Mouse (Mus musculus) G1E (cell line): Measurements from ENCODE around the gene Dock3.

Source experiments
- CTCF ChIP-seq: IDR thresholded peaks from 2 replicates; pipeline ENCODE4 v1.5.1; 2012; ENCODE audit warnings: low read depth, low read length, inconsistent platforms, mixed read lengths
- GATA1 ChIP-seq: IDR thresholded peaks from 2 replicates; pipeline ENCODE4 v1.6.1; 2012; ENCODE audit warnings: borderline replicate concordance, low read length, inconsistent platforms, mixed read lengths
- GATA2 ChIP-seq: IDR thresholded peaks from 2 replicates; pipeline ENCODE4 v1.6.1; 2012; ENCODE audit warnings: low read depth, low read length, inconsistent platforms, borderline replicate concordance
- POLR2AphosphoS5 ChIP-seq: IDR thresholded peaks from 2 replicates; pipeline ENCODE4 v1.6.1; 2012; ENCODE audit warnings: low read depth, low read length, inconsistent platforms; ENCODE audit not compliant: insufficient replicate concordance
- TAL1 ChIP-seq: conservative IDR thresholded peaks from 2 replicates; pipeline ENCODE4 v1.6.1; 2012; ENCODE audit warnings: low read depth, low read length, inconsistent platforms, mixed read lengths

DNA sequence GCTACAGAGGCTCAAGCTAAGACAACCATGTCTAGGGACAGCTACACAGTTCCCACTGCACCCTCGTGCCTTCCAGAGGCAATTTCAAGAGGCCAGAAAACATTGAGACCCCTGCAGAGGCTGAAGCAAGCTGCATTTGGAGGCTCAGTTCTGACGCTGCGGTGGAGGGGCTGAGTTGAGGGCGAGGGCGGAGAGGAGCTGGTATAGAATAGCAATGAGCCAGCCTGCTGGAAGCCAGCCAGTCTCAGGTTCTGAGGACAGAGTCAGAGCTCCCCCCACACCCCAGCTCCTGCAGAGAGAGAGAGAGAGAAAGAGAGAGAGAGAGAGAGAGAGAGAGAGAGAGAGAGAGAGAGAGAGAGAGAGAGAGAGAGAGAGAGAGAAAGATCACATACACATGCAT lies 20.5 kb upstream of the Dock3 start:
- TF ChIP-seq CTCF (no peak), GATA1 (no peak), GATA2 (no peak), TAL1 (no peak), POLR2AphosphoS5 (no peak)
